Mouse (Mus musculus): Measurements from ENCODE around the gene Lins1. TPM values are rescaled to one million over a fixed set of nuclear protein-coding genes. Genes with fewer than 3 reads are reported as not detected.
A peak's percentile ranks its signal among the peaks of the same experiment; 100 is the strongest.

Gene Lins1
- polyA plus RNA-seq, 1 experiment from 2014 or later = 25.9 TPM

DNA sequence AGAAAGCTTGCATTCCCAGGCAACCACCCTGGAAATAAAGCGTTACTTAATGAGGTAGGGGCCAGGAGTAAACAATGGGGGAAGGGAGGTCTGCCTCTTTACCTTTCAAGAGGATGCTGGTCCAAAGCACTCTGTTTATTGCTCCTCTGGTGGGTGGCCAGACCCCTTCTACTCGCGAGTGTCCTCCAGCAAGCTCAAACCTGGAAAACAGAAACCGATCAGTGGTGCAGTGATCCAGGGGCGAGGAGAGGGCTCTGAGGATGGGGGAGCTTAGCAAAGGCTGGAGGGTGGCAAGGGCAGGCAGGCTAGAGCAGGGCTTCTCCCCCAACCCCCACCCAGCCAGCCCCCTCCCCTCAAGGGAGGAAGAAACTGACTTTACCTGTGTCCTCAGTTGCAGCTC lies 968 bp upstream of the Lins1 start:
- peak overlapping the region; percentile 83 for H3K4me2 ChIP-seq
- H3K27ac ChIP-seq (ENCODE audit: low read depth) = peak overlapping the region; percentile 50; the same call in 1 of the 2 replicates
- WGBS = under 1% methylated on average over 5 of the region's 5 CpGs
- no peak for TF ChIP-seq CTCF (IDR thresholded peaks at IDR 0.05; ENCODE audit: low read depth)
- peaks cover 6% of the 10 kb centered on the region; the same call in 1 of the 2 replicates for H3K4me1 ChIP-seq (ENCODE audit: insufficient read depth)
- ATAC-seq (ENCODE audit: insufficient read depth) (no peak; the same call in 1 of the 2 replicates), DNase-seq (no peak)
- H3K36me3 ChIP-seq (ENCODE audit: insufficient read depth) = peaks cover 2% of the 10 kb centered on the region; the same call in 1 of the 2 replicates
- H3K4me3 ChIP-seq (ENCODE audit: low read depth, low read length) = peak overlapping the region; percentile 74
- H3K9me3 ChIP-seq (ENCODE audit: low read depth, low read length) = no peaks in the 10 kb centered on the region
- peak overlapping the region; percentile 74 for H3K9ac ChIP-seq
- no peaks in the 10 kb centered on the region for H3K27me3 ChIP-seq (ENCODE audit: insufficient read depth, low read length)

DNA sequence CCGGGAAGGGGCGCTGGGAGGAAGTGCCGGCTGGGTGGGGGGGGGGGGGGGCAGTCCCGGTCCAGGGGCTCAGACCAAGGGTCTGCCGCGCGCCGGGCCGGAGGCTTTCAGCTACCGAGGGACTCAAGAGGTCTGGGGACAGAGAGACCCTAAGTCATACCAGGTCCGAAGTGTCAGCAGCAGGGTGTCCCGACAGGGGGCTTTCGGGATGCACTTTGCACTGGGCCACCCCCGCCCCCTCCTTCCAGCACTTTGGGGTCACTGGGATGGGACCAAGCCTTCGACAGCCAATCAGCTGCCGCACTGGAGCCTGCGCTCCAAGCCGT lies 432 bp upstream of the Lins1 start, which contains the start of gene Asb7:
Asb7 (minus strand) TSS at position 303 of the 326 bp plus-strand sequence.
- Histone ChIP-seq H3K4me2 (peak within 1 kb of the TSS; percentile 83), H3K27ac (ENCODE audit: low read depth) (peak within 1 kb of the TSS; percentile 84), H3K9ac (peak within 1 kb of the TSS; percentile 74), H3K4me3 (ENCODE audit: low read depth, low read length) (peak within 1 kb of the TSS; percentile 74), H3K27me3 (ENCODE audit: insufficient read depth, low read length) (no peaks in the 10 kb centered on the region), H3K36me3 (ENCODE audit: insufficient read depth) (no peaks in the 10 kb centered on the region), H3K9me3 (ENCODE audit: low read depth, low read length) (no peaks in the 10 kb centered on the region), H3K4me1 (ENCODE audit: insufficient read depth) (peaks cover 6% of the 10 kb centered on the region; the same call in 1 of the 2 replicates)
- ATAC-seq (ENCODE audit: insufficient read depth) (no peak), DNase-seq (no peak)
- WGBS = under 1% methylated on average over 18 of the region's 18 CpGs
- TF ChIP-seq CTCF (IDR thresholded peaks at IDR 0.05; ENCODE audit: low read depth) = peak; percentile 16; the same call in 1 of the 2 replicates

DNA sequence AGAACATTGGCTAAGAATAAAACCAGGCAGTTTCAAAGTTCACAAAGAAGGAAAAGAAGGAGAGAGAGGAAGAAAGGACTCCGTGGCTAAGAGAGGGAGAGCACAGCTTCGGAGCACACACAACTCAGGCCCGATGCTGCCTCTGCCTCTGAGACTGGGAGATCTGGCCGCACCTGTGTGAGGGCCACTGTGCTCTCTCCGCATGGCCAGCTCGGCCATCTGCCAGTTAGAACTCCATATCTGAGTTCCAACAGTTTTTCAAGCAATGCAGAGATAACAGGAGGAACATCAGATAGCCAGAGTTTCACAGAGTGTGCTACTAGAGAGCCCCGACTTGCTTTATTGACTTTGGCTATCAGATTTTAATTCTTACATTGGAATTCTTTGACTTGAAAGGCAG lies 4.8 kb downstream of the Lins1 start:
- Histone ChIP-seq H3K27ac (ENCODE audit: low read depth) (peak overlapping the region; percentile 67; the same call in 1 of the 2 replicates), H3K4me1 (ENCODE audit: insufficient read depth) (no peaks in the 10 kb centered on the region; the same call in 1 of the 2 replicates), H3K4me2 (peak overlapping the region; percentile 25; the same call in 1 of the 2 replicates), H3K9me3 (ENCODE audit: low read depth, low read length) (no peaks in the 10 kb centered on the region), H3K4me3 (ENCODE audit: low read depth, low read length) (no peak overlapping the region), H3K36me3 (ENCODE audit: insufficient read depth) (peaks cover 9% of the 10 kb centered on the region), H3K9ac (no peak overlapping the region), H3K27me3 (ENCODE audit: insufficient read depth, low read length) (no peaks in the 10 kb centered on the region)
- 28% methylated on average over 7 of the region's 7 CpGs for WGBS
- TF ChIP-seq CTCF (IDR thresholded peaks at IDR 0.05; ENCODE audit: low read depth) = no peak
- ATAC-seq (ENCODE audit: insufficient read depth) = no peak
- DNase-seq = peak; percentile 31

DNA sequence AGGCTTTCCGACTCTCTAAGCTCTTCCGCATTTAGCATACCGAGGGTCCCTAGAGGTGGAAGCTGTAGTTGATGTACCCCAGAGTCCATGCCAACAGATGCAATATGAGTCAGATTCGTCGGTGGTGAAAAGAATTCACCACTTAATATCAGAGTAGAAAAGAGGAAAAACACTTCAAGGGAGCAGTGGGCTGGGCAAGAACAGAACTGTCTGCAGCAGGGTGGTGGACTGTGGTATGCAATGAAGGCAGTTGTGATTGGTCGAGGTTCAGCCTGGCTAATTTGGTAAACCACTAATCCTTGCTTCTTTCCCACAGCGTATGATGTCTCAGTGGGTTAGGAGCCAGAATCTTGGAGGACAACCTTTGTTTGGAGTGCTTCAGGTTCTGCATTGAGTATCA lies 13.0 kb downstream of the Lins1 start:
- Histone ChIP-seq H3K4me1 (ENCODE audit: insufficient read depth) (no peaks in the 10 kb centered on the region), H3K36me3 (ENCODE audit: insufficient read depth) (peaks cover 48% of the 10 kb centered on the region), H3K27me3 (ENCODE audit: insufficient read depth, low read length) (no peaks in the 10 kb centered on the region), H3K9me3 (ENCODE audit: low read depth, low read length) (no peaks in the 10 kb centered on the region), H3K4me2 (no peak overlapping the region), H3K4me3 (ENCODE audit: low read depth, low read length) (no peak overlapping the region), H3K9ac (no peak overlapping the region), H3K27ac (ENCODE audit: low read depth) (no peak overlapping the region)
- ATAC-seq (ENCODE audit: insufficient read depth) = no peak
- WGBS = 84% methylated on average over 7 of the region's 7 CpGs
- DNase-seq = no peak
- TF ChIP-seq CTCF (IDR thresholded peaks at IDR 0.05; ENCODE audit: low read depth) = no peak

DNA sequence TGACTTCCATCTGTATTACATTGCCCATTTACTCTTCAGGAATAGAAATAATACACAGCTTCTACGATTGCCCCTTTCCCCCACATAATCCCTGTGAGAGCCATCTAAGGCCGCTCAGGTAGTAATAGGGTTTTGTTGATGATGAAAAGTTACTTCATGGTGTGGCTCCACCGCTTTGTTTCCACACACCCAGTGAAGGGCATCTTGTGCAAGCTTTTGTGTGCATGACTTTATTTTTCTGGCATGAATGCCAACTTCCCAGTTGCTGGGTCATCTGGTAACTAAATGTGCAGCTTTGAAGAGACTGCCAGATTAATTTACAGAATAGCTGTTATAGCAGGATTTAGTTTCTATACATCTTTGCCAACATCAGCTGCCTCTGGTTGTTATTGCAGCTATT lies 14.9 kb downstream of the Lins1 start:
- 92% methylated on average over 3 of the region's 3 CpGs for WGBS
- no peaks in the 10 kb centered on the region for H3K4me1 ChIP-seq (ENCODE audit: insufficient read depth)

DNA sequence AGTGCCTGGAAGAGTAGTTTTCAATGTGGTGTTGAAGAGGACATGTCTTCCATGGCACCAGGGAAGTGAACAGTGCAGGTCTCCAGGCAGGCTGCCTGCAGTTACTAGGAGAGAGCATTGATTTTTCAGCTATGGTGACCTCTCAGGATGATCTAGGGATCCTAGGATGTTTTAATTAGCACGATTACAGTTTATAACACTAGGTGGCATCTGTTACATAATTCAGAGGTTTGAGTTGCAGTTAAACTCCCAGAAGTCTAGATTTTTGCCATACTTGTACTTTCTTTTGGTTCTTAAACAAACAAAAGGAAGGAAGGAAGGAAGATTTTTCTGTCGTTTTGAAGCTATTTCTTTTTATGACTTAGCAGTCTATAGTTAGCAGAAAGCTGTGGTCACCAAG lies 21.5 kb downstream of the Lins1 start:
- peak; percentile 76 for DNase-seq

More for the DNA sequence above, 14.9 kb downstream of the Lins1 start:
- no peak for ATAC-seq (ENCODE audit: insufficient read depth)
- H3K4me2 ChIP-seq = no peak overlapping the region
- no peaks in the 10 kb centered on the region for H3K9me3 ChIP-seq (ENCODE audit: low read depth, low read length)
- H3K27ac ChIP-seq (ENCODE audit: low read depth) = no peak overlapping the region
- H3K36me3 ChIP-seq (ENCODE audit: insufficient read depth) = peaks cover 58% of the 10 kb centered on the region
- DNase-seq = no peak
- H3K27me3 ChIP-seq (ENCODE audit: insufficient read depth, low read length) = no peaks in the 10 kb centered on the region
- TF ChIP-seq CTCF (IDR thresholded peaks at IDR 0.05; ENCODE audit: low read depth) = no peak
- H3K4me3 ChIP-seq (ENCODE audit: low read depth, low read length) = no peak overlapping the region
- no peak overlapping the region for H3K9ac ChIP-seq

DNA sequence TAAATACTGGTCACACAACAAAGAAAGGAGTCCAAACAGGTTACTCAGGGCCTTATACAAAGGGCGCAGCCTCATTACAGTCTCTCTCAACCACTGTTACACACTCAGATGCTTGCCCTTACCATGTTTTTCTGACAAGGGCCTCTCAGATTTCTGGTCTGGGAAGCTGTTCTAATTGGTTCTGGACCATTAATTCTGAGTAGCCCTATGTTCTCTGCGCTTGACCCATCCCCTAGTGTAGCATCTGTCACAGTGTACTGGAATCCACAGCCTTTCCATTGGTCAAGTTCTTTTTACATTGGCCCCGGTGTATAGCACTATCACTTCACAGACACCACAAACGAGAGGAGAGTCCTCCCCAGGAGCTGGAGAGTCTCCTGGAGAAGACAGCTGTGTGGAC lies 34.8 kb downstream of the Lins1 start:
- WGBS = 87% methylated on average over 4 of the region's 4 CpGs
- no peak for ATAC-seq (ENCODE audit: insufficient read depth)
- no peak for TF ChIP-seq CTCF (IDR thresholded peaks at IDR 0.05; ENCODE audit: low read depth)
- H3K36me3 ChIP-seq (ENCODE audit: insufficient read depth) = 0 out of 2 replicates have a peak, but pooled peaks cover 6% of the 10 kb centered on the region
- no peaks in the 10 kb centered on the region for H3K4me1 ChIP-seq (ENCODE audit: insufficient read depth)
- no peaks in the 10 kb centered on the region for H3K9me3 ChIP-seq (ENCODE audit: low read depth, low read length)
- H3K27me3 ChIP-seq (ENCODE audit: insufficient read depth, low read length) = no peaks in the 10 kb centered on the region
- H3K4me2 ChIP-seq = no peak overlapping the region
- H3K27ac ChIP-seq (ENCODE audit: low read depth) = no peak overlapping the region
- no peak overlapping the region for H3K9ac ChIP-seq
- no peak for DNase-seq
- no peak overlapping the region for H3K4me3 ChIP-seq (ENCODE audit: low read depth, low read length)

More for the DNA sequence above, 21.5 kb downstream of the Lins1 start:
- no peak for ATAC-seq (ENCODE audit: insufficient read depth)
- no peak overlapping the region for H3K4me2 ChIP-seq
- no peaks in the 10 kb centered on the region for H3K27me3 ChIP-seq (ENCODE audit: insufficient read depth, low read length)
- no peaks in the 10 kb centered on the region for H3K9me3 ChIP-seq (ENCODE audit: low read depth, low read length)
- WGBS = 28% methylated on average over 2 of the region's 2 CpGs
- H3K27ac ChIP-seq (ENCODE audit: low read depth) = no peak overlapping the region
- H3K9ac ChIP-seq = no peak overlapping the region
- peaks cover 57% of the 10 kb centered on the region for H3K36me3 ChIP-seq (ENCODE audit: insufficient read depth)
- no peaks in the 10 kb centered on the region for H3K4me1 ChIP-seq (ENCODE audit: insufficient read depth)
- TF ChIP-seq CTCF (IDR thresholded peaks at IDR 0.05; ENCODE audit: low read depth) = peak; percentile 57
- no peak overlapping the region for H3K4me3 ChIP-seq (ENCODE audit: low read depth, low read length)
